Mouse (Mus musculus) bone marrow, adult 2 months (tissue): Measurements from ENCODE around the gene Plcb4.

Experiments used
- CTCF ChIP-seq: fragments of 200-500 bp; IDR thresholded peaks from 2 replicates; pipeline ENCODE4 v1.5.1; 2011; ENCODE audit warnings: low read length, control low read depth; ENCODE audit not compliant: control insufficient read depth, insufficient read depth
- POLR2A ChIP-seq: fragments of 200-500 bp; IDR thresholded peaks from 2 replicates; pipeline ENCODE4 v1.6.1; 2011; ENCODE audit warnings: low read depth, mild to moderate bottlenecking, control low read depth, low read length, borderline replicate concordance; ENCODE audit not compliant: control insufficient read depth

DNA sequence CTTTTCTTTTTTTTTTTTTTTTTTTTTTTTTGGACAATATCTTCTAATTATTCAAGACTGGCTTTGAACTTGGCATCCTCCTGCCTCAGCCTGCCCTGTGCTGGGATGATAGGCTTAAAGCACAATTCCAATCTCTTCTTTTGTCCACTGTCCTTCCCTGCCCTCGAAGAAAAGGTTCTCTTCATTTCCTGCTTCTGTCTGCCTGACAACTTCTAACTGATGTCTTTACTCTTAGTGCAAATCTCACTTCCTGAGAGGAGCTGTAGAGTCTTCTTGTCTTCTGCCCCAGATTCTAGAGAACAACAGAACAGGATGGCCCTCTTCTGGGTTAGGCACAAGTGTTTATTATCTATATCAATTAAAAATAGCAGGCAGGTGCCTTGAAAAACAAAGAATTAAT, 80.1 kb downstream of the Plcb4 start:
- TF ChIP-seq CTCF = no peak
- no peak for TF ChIP-seq POLR2A
